Mouse (Mus musculus): Measurements from ENCODE around the gene Fmo4. TPM values are rescaled to one million over a fixed set of nuclear protein-coding genes. Genes with fewer than 3 reads are reported as not detected.
"Not testable (repeated sequence)": the region's sequence is repeated elsewhere in the genome, so short reads cannot be mapped to it uniquely, and the experiment has no call there.

Gene Fmo4
- polyA plus RNA-seq, 1 experiment from 2014 or later: 2.4 TPM

- WGBS: 80% methylated on average over 5 of the region's 5 CpGs
- no peak overlapping the region for H3K4me3 ChIP-seq (ENCODE audit: low read length)
Measured at GRCm38 (mm10) chr1:162807441-162807840, 6.3 kb downstream of the Fmo4 start.

GRCm38 (mm10) chr1:162805011-162805410, 8.8 kb downstream of the Fmo4 start:
- H3K4me3 ChIP-seq (ENCODE audit: low read length): no peak overlapping the region
- H3K4me2 ChIP-seq (ENCODE audit: low read depth, low read length): no peak overlapping the region
- H3K27me3 ChIP-seq (ENCODE audit: control insufficient read depth, insufficient read depth, low read depth, low read length): no peaks in the 10 kb centered on the region
- no peak overlapping the region for H3K9ac ChIP-seq (ENCODE audit: low read length)
- H3K4me1 ChIP-seq (replicated peaks; ENCODE audit: control insufficient read depth, insufficient read depth, low read length): no peaks in the 10 kb centered on the region
- H3K27ac ChIP-seq (ENCODE audit: low read length): no peak overlapping the region
- H3K9me3 ChIP-seq (ENCODE audit: control insufficient read depth, low read length): no peaks in the 10 kb centered on the region
- 54% methylated on average over 5 of the region's 5 CpGs for WGBS
- no peaks in the 10 kb centered on the region for H3K36me3 ChIP-seq (ENCODE audit: control insufficient read depth, insufficient read depth, low read length)
- ATAC-seq (ENCODE audit: low read depth): no peak

More at GRCm38 (mm10) chr1:162807441-162807840, 6.3 kb downstream of the Fmo4 start:
- Histone ChIP-seq H3K9me3 (ENCODE audit: control insufficient read depth, low read length) (no peaks in the 10 kb centered on the region), H3K27me3 (ENCODE audit: control insufficient read depth, insufficient read depth, low read depth, low read length) (no peaks in the 10 kb centered on the region), H3K27ac (ENCODE audit: low read length) (no peak overlapping the region), H3K4me1 (replicated peaks; ENCODE audit: control insufficient read depth, insufficient read depth, low read length) (no peaks in the 10 kb centered on the region), H3K36me3 (ENCODE audit: control insufficient read depth, insufficient read depth, low read length) (no peaks in the 10 kb centered on the region), H3K4me2 (ENCODE audit: low read depth, low read length) (no peak overlapping the region), H3K9ac (ENCODE audit: low read length) (no peak overlapping the region)
- no peak for ATAC-seq (ENCODE audit: low read depth)

GRCm38 (mm10) chr1:162796441-162796840, 17.3 kb downstream of the Fmo4 start:
- Histone ChIP-seq H3K27me3 (ENCODE audit: control insufficient read depth, insufficient read depth, low read depth, low read length) (no peaks in the 10 kb centered on the region), H3K4me1 (replicated peaks; ENCODE audit: control insufficient read depth, insufficient read depth, low read length) (peaks cover 4% of the 10 kb centered on the region; the same call in 1 of the 2 replicates), H3K36me3 (ENCODE audit: control insufficient read depth, insufficient read depth, low read length) (no peaks in the 10 kb centered on the region), H3K4me2 (ENCODE audit: low read depth, low read length) (no peak overlapping the region), H3K9ac (ENCODE audit: low read length) (no peak overlapping the region), H3K27ac (ENCODE audit: low read length) (no peak overlapping the region), H3K4me3 (ENCODE audit: low read length) (no peak overlapping the region), H3K9me3 (ENCODE audit: control insufficient read depth, low read length) (no peaks in the 10 kb centered on the region)
- ATAC-seq (ENCODE audit: low read depth): 0 out of 2 replicates have a peak, but pooled peaks have one; percentile 26

- WGBS: 69% methylated on average over 7 of the region's 7 CpGs
- no peaks in the 10 kb centered on the region for H3K9me3 ChIP-seq (ENCODE audit: control insufficient read depth, low read length)
Measured at GRCm38 (mm10) chr1:162792306-162793044, 21.3 kb downstream of the Fmo4 start.

GRCm38 (mm10) chr1:162785222-162785621, 28.6 kb downstream of the Fmo4 start:
- no peak overlapping the region for H3K27ac ChIP-seq (ENCODE audit: low read length)
- WGBS: 72% methylated on average over 4 of the region's 4 CpGs
- no peak overlapping the region for H3K4me3 ChIP-seq (ENCODE audit: low read length)
- H3K4me1 ChIP-seq (replicated peaks; ENCODE audit: control insufficient read depth, insufficient read depth, low read length): no peaks in the 10 kb centered on the region
- H3K9ac ChIP-seq (ENCODE audit: low read length): no peak overlapping the region
- no peaks in the 10 kb centered on the region for H3K36me3 ChIP-seq (ENCODE audit: control insufficient read depth, insufficient read depth, low read length)
- H3K4me2 ChIP-seq (ENCODE audit: low read depth, low read length): no peak overlapping the region
- no peaks in the 10 kb centered on the region for H3K9me3 ChIP-seq (ENCODE audit: control insufficient read depth, low read length)
- no peak for ATAC-seq (ENCODE audit: low read depth)
- H3K27me3 ChIP-seq (ENCODE audit: control insufficient read depth, insufficient read depth, low read depth, low read length): no peaks in the 10 kb centered on the region

More at GRCm38 (mm10) chr1:162792306-162793044, 21.3 kb downstream of the Fmo4 start:
- H3K27me3 ChIP-seq (ENCODE audit: control insufficient read depth, insufficient read depth, low read depth, low read length): no peaks in the 10 kb centered on the region
- H3K4me2 ChIP-seq (ENCODE audit: low read depth, low read length): no peak overlapping the region
- no peak overlapping the region for H3K9ac ChIP-seq (ENCODE audit: low read length)
- peaks cover 4% of the 10 kb centered on the region; the same call in 1 of the 2 replicates for H3K4me1 ChIP-seq (replicated peaks; ENCODE audit: control insufficient read depth, insufficient read depth, low read length)
- H3K27ac ChIP-seq (ENCODE audit: low read length): no peak overlapping the region
- H3K4me3 ChIP-seq (ENCODE audit: low read length): no peak overlapping the region
- no peak for ATAC-seq (ENCODE audit: low read depth)
- no peaks in the 10 kb centered on the region for H3K36me3 ChIP-seq (ENCODE audit: control insufficient read depth, insufficient read depth, low read length)

GRCm38 (mm10) chr1:162783669-162784248, 30.0 kb downstream of the Fmo4 start:
- Histone ChIP-seq H3K4me3 (ENCODE audit: low read length) (no peak overlapping the region), H3K4me2 (ENCODE audit: low read depth, low read length) (no peak overlapping the region), H3K36me3 (ENCODE audit: control insufficient read depth, insufficient read depth, low read length) (no peaks in the 10 kb centered on the region), H3K9me3 (ENCODE audit: control insufficient read depth, low read length) (no peaks in the 10 kb centered on the region), H3K27ac (ENCODE audit: low read length) (no peak overlapping the region), H3K9ac (ENCODE audit: low read length) (no peak overlapping the region), H3K4me1 (replicated peaks; ENCODE audit: control insufficient read depth, insufficient read depth, low read length) (no peaks in the 10 kb centered on the region), H3K27me3 (ENCODE audit: control insufficient read depth, insufficient read depth, low read depth, low read length) (no peaks in the 10 kb centered on the region)
- ATAC-seq (ENCODE audit: low read depth): no peak
- 77% methylated on average over 7 of the region's 7 CpGs for WGBS

- not testable (repeated sequence) for H3K27me3 ChIP-seq (ENCODE audit: control insufficient read depth, insufficient read depth, low read depth, low read length)
Measured at GRCm38 (mm10) chr1:162781035-162781434, 32.7 kb downstream of the Fmo4 start.

GRCm38 (mm10) chr1:162777943-162778538, 35.7 kb downstream of the Fmo4 start:
- Histone ChIP-seq H3K27me3 (ENCODE audit: control insufficient read depth, insufficient read depth, low read depth, low read length) (no peaks in the 10 kb centered on the region), H3K9me3 (ENCODE audit: control insufficient read depth, low read length) (no peaks in the 10 kb centered on the region), H3K9ac (ENCODE audit: low read length) (no peak overlapping the region), H3K36me3 (ENCODE audit: control insufficient read depth, insufficient read depth, low read length) (no peaks in the 10 kb centered on the region), H3K4me3 (ENCODE audit: low read length) (no peak overlapping the region), H3K4me2 (ENCODE audit: low read depth, low read length) (no peak overlapping the region), H3K4me1 (replicated peaks; ENCODE audit: control insufficient read depth, insufficient read depth, low read length) (no peaks in the 10 kb centered on the region), H3K27ac (ENCODE audit: low read length) (no peak overlapping the region)
- 63% methylated on average over 5 of the region's 5 CpGs for WGBS
- no peak; the same call in 1 of the 2 replicates for ATAC-seq (ENCODE audit: low read depth)

More at GRCm38 (mm10) chr1:162781035-162781434, 32.7 kb downstream of the Fmo4 start:
- H3K4me3 ChIP-seq (ENCODE audit: low read length); H3K4me2 ChIP-seq (ENCODE audit: low read depth, low read length); H3K36me3 ChIP-seq (ENCODE audit: control insufficient read depth, insufficient read depth, low read length); H3K27ac ChIP-seq (ENCODE audit: low read length); H3K9ac ChIP-seq (ENCODE audit: low read length); H3K9me3 ChIP-seq (ENCODE audit: control insufficient read depth, low read length); H3K4me1 ChIP-seq (replicated peaks; ENCODE audit: control insufficient read depth, insufficient read depth, low read length); ATAC-seq (ENCODE audit: low read depth): not testable (repeated sequence)
- 84% methylated on average over 2 of the region's 2 CpGs for WGBS

GRCm38 (mm10) chr1:162773661-162774060, 40.1 kb downstream of the Fmo4 start:
- no peaks in the 10 kb centered on the region for H3K9me3 ChIP-seq (ENCODE audit: control insufficient read depth, low read length)
- no peak overlapping the region for H3K4me2 ChIP-seq (ENCODE audit: low read depth, low read length)
- ATAC-seq (ENCODE audit: low read depth): no peak
- H3K36me3 ChIP-seq (ENCODE audit: control insufficient read depth, insufficient read depth, low read length): no peaks in the 10 kb centered on the region
- H3K4me3 ChIP-seq (ENCODE audit: low read length): no peak overlapping the region
- H3K4me1 ChIP-seq (replicated peaks; ENCODE audit: control insufficient read depth, insufficient read depth, low read length): no peaks in the 10 kb centered on the region
- H3K27me3 ChIP-seq (ENCODE audit: control insufficient read depth, insufficient read depth, low read depth, low read length): no peaks in the 10 kb centered on the region
- H3K9ac ChIP-seq (ENCODE audit: low read length): no peak overlapping the region
- WGBS: 49% methylated on average over 4 of the region's 4 CpGs
- H3K27ac ChIP-seq (ENCODE audit: low read length): no peak overlapping the region

Measured in lung, embryonic 16.5 days (tissue).